Mouse (Mus musculus) testis, postnatal 14 days (tissue): ENCODE results near the gene Hinfp.
"Not testable (repeated sequence)": the region's sequence is repeated elsewhere in the genome, so short reads cannot be mapped to it uniquely, and the experiment has no call there.

ENCODE experiments used
- DNase-seq: peaks from one replicate; pipeline ENCODE4 v3.0.0; 2021; ENCODE audit warnings: low spot score

Hinfp gene

GRCm38 (mm10) chr9:44311136-44312134 lies 6.0 kb upstream of the Hinfp start:
- DNase-seq = no peak

GRCm38 (mm10) chr9:44310750-44311135 lies 5.3 kb upstream of the Hinfp start:
- no peak for DNase-seq

GRCm38 (mm10) chr9:44309756-44310155 lies 4.3 kb upstream of the Hinfp start:
- no peak for DNase-seq

- DNase-seq = no peak
Measured at GRCm38 (mm10) chr9:44307248-44307647, 1.8 kb upstream of the Hinfp start.

GRCm38 (mm10) chr9:44306532-44306931 lies 1.1 kb upstream of the Hinfp start:
- no peak for DNase-seq

- not testable (repeated sequence) for DNase-seq
Measured at GRCm38 (mm10) chr9:44300001-44300400, 5.5 kb downstream of the Hinfp start.

- no peak for DNase-seq
Measured at GRCm38 (mm10) chr9:44292490-44292889, 13.0 kb downstream of the Hinfp start.

- no peak for DNase-seq
Measured at GRCm38 (mm10) chr9:44288959-44289291, 16.5 kb downstream of the Hinfp start.

- no peak for DNase-seq
Measured at GRCm38 (mm10) chr9:44288076-44288958, 17.2 kb downstream of the Hinfp start, which contains the start of gene Abcg4. Gene Abcg4, minus strand, starts transcription at chr9:44288615.

GRCm38 (mm10) chr9:44287401-44288075 lies 17.9 kb downstream of the Hinfp start:
- peak; percentile 30 for DNase-seq

- no peak for DNase-seq
Measured at GRCm38 (mm10) chr9:44287003-44287400, 18.5 kb downstream of the Hinfp start.

- no peak for DNase-seq
Measured at GRCm38 (mm10) chr9:44286256-44286850, 19.1 kb downstream of the Hinfp start.

- no peak for DNase-seq
Measured at GRCm38 (mm10) chr9:44283183-44283582, 22.3 kb downstream of the Hinfp start.

GRCm38 (mm10) chr9:44269973-44270372 lies 35.5 kb downstream of the Hinfp start:
- DNase-seq = no peak

- no peak for DNase-seq
Measured at GRCm38 (mm10) chr9:44269077-44269476, 36.4 kb downstream of the Hinfp start.

GRCm38 (mm10) chr9:44268432-44268831 lies 37.0 kb downstream of the Hinfp start, which contains the start of gene Nlrx1:
Gene Nlrx1, minus strand, starts transcription at chr9:44268599.
- DNase-seq = no peak

GRCm38 (mm10) chr9:44268027-44268360 lies 37.5 kb downstream of the Hinfp start:
- peak; percentile 86 for DNase-seq

- DNase-seq = no peak
Measured at GRCm38 (mm10) chr9:44267319-44268026, 38.0 kb downstream of the Hinfp start.

GRCm38 (mm10) chr9:44266478-44267226 lies 38.8 kb downstream of the Hinfp start:
- no peak for DNase-seq

GRCm38 (mm10) chr9:44261388-44261787 lies 44.1 kb downstream of the Hinfp start:
- DNase-seq = no peak
